Mouse (Mus musculus) B cell, adult 2 months (primary cell): ENCODE results near the gene Cd38.
"Not testable (repeated sequence)": the region's sequence is repeated elsewhere in the genome, so short reads cannot be mapped to it uniquely, and the experiment has no call there.

Experiments used
- DNase-seq, 2 experiments: peaks; one replicate each; pipeline ENCODE4 v3.0.0; 2022

Cd38 gene

GRCm38 (mm10) chr5:43860096-43860495 lies 8.3 kb upstream of the Cd38 start:
- DNase-seq, result no peak

- DNase-seq, result no peak
These were observed 7.5 kb upstream of the Cd38 start for GRCm38 (mm10) chr5:43860670-43861431.

- DNase-seq, result no peak
These were observed 4.7 kb upstream of the Cd38 start for GRCm38 (mm10) chr5:43863642-43864041.

- DNase-seq, result no peak
These were observed 3.0 kb upstream of the Cd38 start for GRCm38 (mm10) chr5:43865316-43865715.

GRCm38 (mm10) chr5:43868711-43869600 lies 603 bp downstream of the Cd38 start:
- DNase-seq, result peak; percentile 50 to 53

- DNase-seq, result peak; percentile 64 to 65
These were observed 3.5 kb downstream of the Cd38 start for GRCm38 (mm10) chr5:43871845-43872244.

GRCm38 (mm10) chr5:43872652-43873051 lies 4.3 kb downstream of the Cd38 start:
- DNase-seq, result no peak

GRCm38 (mm10) chr5:43882034-43882433 lies 13.7 kb downstream of the Cd38 start:
- peak; percentile 55 to 66 for DNase-seq

GRCm38 (mm10) chr5:43885060-43885820 lies 16.9 kb downstream of the Cd38 start:
- DNase-seq, result peak; percentile 58 to 66

GRCm38 (mm10) chr5:43892386-43892785 lies 24.0 kb downstream of the Cd38 start:
- peak; percentile 66 to 73 for DNase-seq

GRCm38 (mm10) chr5:43894113-43894512 lies 25.8 kb downstream of the Cd38 start:
- peak; percentile 76 to 82 for DNase-seq

GRCm38 (mm10) chr5:43895931-43896330 lies 27.6 kb downstream of the Cd38 start:
- no peak for DNase-seq

- no peak for DNase-seq
These were observed 36.3 kb downstream of the Cd38 start for GRCm38 (mm10) chr5:43904685-43905084.

GRCm38 (mm10) chr5:43909213-43909612 lies 40.9 kb downstream of the Cd38 start:
- DNase-seq, result no peak

- no peak for DNase-seq
These were observed 41.7 kb downstream of the Cd38 start for GRCm38 (mm10) chr5:43910006-43910405.

GRCm38 (mm10) chr5:43912844-43913243 lies 44.5 kb downstream of the Cd38 start, which contains the start of gene Gm7879:
Gene Gm7879 (plus strand): TSS chr5:43913144.
- not testable (repeated sequence) for DNase-seq

- no peak for DNase-seq
These were observed 47.0 kb downstream of the Cd38 start for GRCm38 (mm10) chr5:43915261-43915886.

GRCm38 (mm10) chr5:43921877-43922276 lies 53.5 kb downstream of the Cd38 start:
- no peak for DNase-seq

- peak; percentile 87 to 89 for DNase-seq
These were observed 55.6 kb downstream of the Cd38 start for GRCm38 (mm10) chr5:43923933-43924332.

- DNase-seq, result no peak
These were observed 59.4 kb downstream of the Cd38 start for GRCm38 (mm10) chr5:43927729-43928128.

GRCm38 (mm10) chr5:43933269-43933668 lies 64.9 kb downstream of the Cd38 start:
- DNase-seq, result no peak

GRCm38 (mm10) chr5:43947330-43947977 lies 79.1 kb downstream of the Cd38 start:
- DNase-seq, result peak; percentile 67 to 70
